Mouse (Mus musculus) liver, adult 2 months (tissue): ENCODE measurements around the gene Ppm1e. TPM values are rescaled to one million over a fixed set of nuclear protein-coding genes. Genes with fewer than 3 reads are reported as not detected.

ENCODE experiments used
- DNase-seq: peaks from one replicate; pipeline ENCODE4 v3.0.0-alpha.2; 2011; ENCODE audit warnings: low read depth, low spot score; ENCODE audit errors: extremely low read depth
- H3K27ac ChIP-seq: fragments of 200-500 bp; replicated peaks from 2 replicates; pipeline ENCODE4 v1.5.1; 2012; ENCODE audit warnings: low read depth, mild to moderate bottlenecking, control low read depth, inconsistent platforms, low read length; ENCODE audit not compliant: insufficient read depth
- H3K27me3 ChIP-seq: fragments of 200-500 bp; 2 replicates; pipeline ENCODE4 v1.6.1; 2012; ENCODE audit warnings: mild to moderate bottlenecking, moderate library complexity, low read length, inconsistent platforms; ENCODE audit not compliant: control insufficient read depth, insufficient read depth
- H3K36me3 ChIP-seq: fragments of 200-500 bp; 2 replicates; pipeline ENCODE4 v1.6.1; 2012; ENCODE audit warnings: low read length, inconsistent platforms; ENCODE audit not compliant: control insufficient read depth, insufficient read depth
- H3K4me1 ChIP-seq: fragments of 200-500 bp; 2 replicates; pipeline ENCODE4 v1.6.1; 2011; ENCODE audit warnings: low read length; ENCODE audit not compliant: control insufficient read depth, insufficient read depth
- H3K4me3 ChIP-seq: fragments of 200-500 bp; 2 replicates; pipeline ENCODE4 v1.5.1; 2011; ENCODE audit warnings: low read depth, mild to moderate bottlenecking, control low read depth, low read length, moderate library complexity; ENCODE audit not compliant: insufficient read depth
- H3K79me2 ChIP-seq: fragments of 200-500 bp; 2 replicates; pipeline ENCODE4 v1.6.1; 2012; ENCODE audit warnings: inconsistent platforms, mild to moderate bottlenecking, low read length, moderate library complexity; ENCODE audit not compliant: control insufficient read depth, insufficient read depth
- H3K9ac ChIP-seq: fragments of 200-500 bp; 2 replicates; pipeline ENCODE4 v1.6.1; 2012; ENCODE audit warnings: low read depth, mild to moderate bottlenecking, control low read depth, inconsistent platforms, low read length
- CTCF ChIP-seq: fragments of 200-500 bp; IDR thresholded peaks from 2 replicates; pipeline ENCODE4 v1.5.1; 2011; ENCODE audit warnings: low read depth, low read length, control low read depth
- POLR2A ChIP-seq: fragments of 200-500 bp; IDR thresholded peaks from 2 replicates; pipeline ENCODE4 v1.6.1; 2011; ENCODE audit warnings: low read length, control low read depth; ENCODE audit not compliant: insufficient read depth; ENCODE audit errors: extremely low read depth
- WGBS: fragments of 180-500 bp; shearing (Covaris S2); methylation state at CpG from one replicate; pipeline ENCODE4 v1.1.7; 2018; 5-methylcytosine and 5-hydroxymethylcytosine counted together
- polyA plus RNA-seq: library from polyadenylated mRNA; depleted of rRNA; stranded (reverse); fragments of >200 nt; gene quantifications from 2 replicates; pipeline ENCODE4 v1.2.3, GENCODE M21; 2012
- total RNA-seq: library from RNA; depleted of rRNA; stranded (reverse); fragments of >200 nt; gene quantifications from 2 replicates; pipeline ENCODE4 v1.2.3, GENCODE M21; 2014

Ppm1e gene
- total and polyA plus RNA-seq, 2 experiments: 0.02 to 0.09 TPM

DNA sequence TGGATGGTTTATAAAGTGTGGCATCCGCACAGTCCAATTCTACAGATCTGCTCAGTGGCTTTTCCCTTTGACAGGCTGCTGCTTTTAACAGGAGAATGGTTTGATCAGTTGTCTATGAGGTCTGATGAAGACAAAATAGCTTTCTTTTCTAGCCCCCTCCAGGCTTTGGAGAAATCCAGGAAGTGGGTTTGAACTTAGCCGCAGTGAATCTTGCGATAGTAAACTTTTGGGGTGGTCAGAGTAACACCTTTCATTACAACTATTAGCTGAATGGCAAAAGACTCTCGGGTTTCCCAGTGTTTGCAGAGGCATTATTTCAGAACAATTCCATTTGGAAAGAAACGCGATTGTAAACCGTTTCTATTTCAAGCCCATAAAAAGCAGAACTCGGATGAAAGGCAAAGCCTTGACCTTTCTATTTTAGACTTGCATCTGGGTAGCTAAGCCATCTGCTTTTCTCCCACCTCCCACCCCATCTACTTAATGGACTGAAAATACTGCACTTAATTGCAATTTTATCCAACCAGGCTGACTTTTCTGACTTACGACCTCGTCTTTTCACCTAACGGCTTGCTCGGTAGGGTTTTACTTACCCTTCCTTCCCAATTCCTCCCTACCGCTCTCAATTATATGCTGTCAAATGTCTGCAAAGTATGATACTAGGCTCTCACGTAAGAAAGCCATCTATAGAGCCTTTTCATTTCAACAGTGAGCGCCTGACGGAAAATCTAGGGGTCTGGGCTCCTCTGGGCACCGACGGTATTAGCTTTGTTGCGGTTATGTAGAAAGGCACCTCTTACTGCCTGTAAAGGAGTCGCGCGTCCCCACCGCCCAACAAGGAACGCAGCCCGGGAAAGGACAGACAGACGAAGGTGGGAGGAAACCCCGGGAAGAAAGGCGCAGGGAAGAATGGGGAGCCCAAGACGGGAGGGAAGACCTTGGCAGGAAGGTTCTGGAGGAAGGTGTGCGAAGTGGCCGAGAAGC is 1.2 kb downstream of the Ppm1e start:
- WGBS: 13% methylated on average over 31 of the region's 31 CpGs
- Histone ChIP-seq H3K27ac (no peak overlapping the region), H3K4me3 (peak overlapping the region; percentile 47; the same call in 1 of the 2 replicates), H3K9ac (no peak overlapping the region), H3K27me3 (peaks cover 10% of the 10 kb centered on the region), H3K4me1 (peaks cover 3% of the 10 kb centered on the region; the same call in 1 of the 2 replicates), H3K36me3 (no peaks in the 10 kb centered on the region), H3K79me2 (no peaks in the 10 kb centered on the region)
- no peak for TF ChIP-seq POLR2A
- TF ChIP-seq CTCF: no peak
- no peak for DNase-seq

DNA sequence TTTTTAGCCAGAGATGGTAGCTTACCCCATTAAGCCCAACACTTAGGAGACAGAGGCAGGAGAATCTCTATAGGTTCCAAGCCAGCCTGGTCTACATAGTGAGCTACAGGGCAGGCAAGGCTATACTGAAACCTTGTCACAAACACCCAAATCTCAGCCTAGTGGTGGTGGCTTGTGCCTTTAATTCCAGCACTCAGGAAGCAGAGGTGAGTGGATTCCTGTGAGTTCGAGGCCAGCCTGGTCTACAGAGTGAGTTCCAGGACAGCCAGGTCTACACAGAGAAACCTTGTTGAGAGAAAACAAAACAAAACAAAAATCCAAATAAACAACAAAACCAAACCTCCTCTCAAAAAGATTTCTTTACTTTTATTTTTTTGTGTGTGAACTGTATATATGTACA is 4.0 kb downstream of the Ppm1e start:
- peaks cover 10% of the 10 kb centered on the region for H3K27me3 ChIP-seq
- peaks cover 3% of the 10 kb centered on the region; the same call in 1 of the 2 replicates for H3K4me1 ChIP-seq
- H3K4me3 ChIP-seq: no peak overlapping the region
- no peaks in the 10 kb centered on the region for H3K36me3 ChIP-seq
- WGBS: 80% methylated on average over 1 of the region's 1 CpGs
- H3K9ac ChIP-seq: no peak overlapping the region
- no peaks in the 10 kb centered on the region for H3K79me2 ChIP-seq
- TF ChIP-seq CTCF (no peak), POLR2A (no peak)
- DNase-seq: no peak
- no peak overlapping the region for H3K27ac ChIP-seq

DNA sequence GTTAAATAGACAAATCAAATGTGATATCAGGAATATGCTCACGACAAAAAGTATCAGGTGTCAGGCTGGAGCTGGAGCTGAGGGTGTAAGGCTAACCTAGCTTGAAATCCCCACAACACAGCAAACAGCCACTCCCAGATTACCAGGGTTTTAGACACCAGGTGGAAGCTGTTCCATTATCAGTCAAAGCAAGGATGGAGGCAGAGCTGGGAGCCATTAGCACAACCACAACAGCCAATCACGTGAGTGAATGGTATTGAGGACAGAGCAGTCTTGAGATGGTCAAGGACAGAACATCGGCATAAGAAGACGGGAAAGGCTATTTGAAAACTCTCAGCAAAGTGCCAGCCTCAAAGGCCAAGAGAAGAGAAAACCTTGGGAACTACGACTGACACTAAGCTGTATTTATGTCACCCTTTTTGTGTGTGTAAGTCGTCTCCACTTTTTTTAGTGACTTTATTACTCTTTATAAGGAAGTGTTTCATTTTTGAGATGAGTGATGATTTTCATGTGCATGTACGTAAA is 5.1 kb downstream of the Ppm1e start:
- H3K9ac ChIP-seq: no peak overlapping the region
- H3K27me3 ChIP-seq: peaks cover 10% of the 10 kb centered on the region
- H3K36me3 ChIP-seq: no peaks in the 10 kb centered on the region
- H3K79me2 ChIP-seq: no peaks in the 10 kb centered on the region
- H3K4me1 ChIP-seq: no peaks in the 10 kb centered on the region
- no peak overlapping the region for H3K4me3 ChIP-seq
- WGBS: 78% methylated on average over 7 of the region's 7 CpGs
- no peak for DNase-seq
- TF ChIP-seq CTCF (no peak), POLR2A (no peak)
- no peak overlapping the region for H3K27ac ChIP-seq

DNA sequence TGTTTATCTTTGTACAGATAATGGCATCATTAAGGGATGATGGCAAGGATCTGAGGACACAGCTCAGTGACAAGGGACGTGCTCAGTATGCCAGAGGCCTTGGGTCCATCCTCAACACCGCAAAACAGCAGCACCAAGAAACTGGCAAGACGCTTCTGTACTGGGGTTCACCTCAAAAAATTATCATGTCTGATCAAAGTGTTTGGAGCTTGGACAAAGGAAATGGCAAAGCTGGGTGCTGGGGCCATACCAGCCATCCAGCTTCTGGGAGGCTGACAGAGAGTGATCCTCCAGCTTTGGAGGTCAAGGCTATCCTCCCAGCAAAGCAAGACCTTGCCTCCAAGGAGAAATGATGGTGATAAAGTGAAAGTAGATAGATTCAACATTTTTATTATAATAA is 32.4 kb downstream of the Ppm1e start:
- no peaks in the 10 kb centered on the region for H3K36me3 ChIP-seq
- WGBS: 74% methylated on average over 3 of the region's 3 CpGs

DNA sequence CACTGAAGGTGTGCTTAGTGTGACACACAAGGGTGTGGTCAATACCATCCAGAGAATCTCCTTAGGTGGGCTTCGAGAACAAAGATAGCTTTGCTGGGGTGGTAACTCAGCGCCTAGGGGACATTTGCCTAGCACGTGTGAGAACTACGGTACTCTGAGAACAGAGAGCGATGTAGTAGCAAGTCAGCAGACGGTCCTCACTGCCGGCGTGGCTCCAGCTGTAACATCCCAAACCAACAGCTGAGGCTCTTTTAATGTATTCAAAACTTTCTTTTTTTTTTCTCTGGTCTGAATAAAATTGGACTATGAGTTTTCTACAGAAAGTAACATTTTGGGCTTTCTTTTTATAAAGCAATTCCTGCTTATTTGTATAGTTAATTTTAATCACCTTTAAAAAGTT is 36.3 kb downstream of the Ppm1e start:
- no peaks in the 10 kb centered on the region for H3K36me3 ChIP-seq
- 81% methylated on average over 8 of the region's 8 CpGs for WGBS
- H3K9ac ChIP-seq: no peak overlapping the region
- no peak for DNase-seq
- no peak for TF ChIP-seq CTCF
- no peak for TF ChIP-seq POLR2A
- H3K79me2 ChIP-seq: no peaks in the 10 kb centered on the region
- H3K27ac ChIP-seq: no peak overlapping the region
- no peak overlapping the region for H3K4me3 ChIP-seq
- no peaks in the 10 kb centered on the region for H3K4me1 ChIP-seq
- no peaks in the 10 kb centered on the region for H3K27me3 ChIP-seq

More for the DNA sequence above, 32.4 kb downstream of the Ppm1e start:
- H3K27ac ChIP-seq: no peak overlapping the region
- H3K4me3 ChIP-seq: no peak overlapping the region
- no peaks in the 10 kb centered on the region for H3K79me2 ChIP-seq
- no peaks in the 10 kb centered on the region for H3K4me1 ChIP-seq
- no peaks in the 10 kb centered on the region for H3K27me3 ChIP-seq
- TF ChIP-seq POLR2A (no peak), CTCF (no peak)
- no peak overlapping the region for H3K9ac ChIP-seq
- no peak for DNase-seq
